Mouse (Mus musculus): ENCODE measurements around the gene Snx12. TPM values are rescaled to one million over a fixed set of nuclear protein-coding genes. Genes with fewer than 3 reads are reported as not detected.

The Snx12 gene
- polyA plus RNA-seq, 1 experiment from 2014 or later: 52.5 TPM

DNA sequence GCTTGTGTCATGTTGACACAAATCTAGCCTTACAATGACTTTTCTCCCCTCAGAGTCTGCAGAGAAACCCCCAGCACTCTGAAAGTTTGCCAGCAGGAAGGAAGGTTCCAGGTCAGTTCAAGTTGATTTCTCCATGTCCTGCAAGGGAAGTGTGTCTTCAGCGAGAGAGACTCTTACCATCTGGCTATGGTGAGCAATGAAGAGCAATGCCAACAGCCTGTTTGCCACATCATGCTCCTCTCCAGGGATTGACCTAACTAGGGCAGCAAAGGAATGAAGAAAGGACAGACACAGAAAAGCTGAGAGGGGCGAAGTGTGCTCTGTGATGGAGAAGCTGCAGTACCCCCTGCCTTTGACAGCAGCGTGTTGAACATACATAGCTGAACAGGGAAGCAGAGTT lies 59.8 kb downstream of the Snx12 start:
- Histone ChIP-seq H3K9ac (replicated peaks; ENCODE audit: low read depth, low read length) (no peak overlapping the region), H3K36me3 (ENCODE audit: control insufficient read depth, insufficient read depth) (no peaks in the 10 kb centered on the region), H3K4me3 (replicated peaks; ENCODE audit: low read length) (no peak overlapping the region), H3K27ac (ENCODE audit: low read length) (no peak overlapping the region), H3K4me2 (ENCODE audit: low read length) (no peak overlapping the region), H3K27me3 (replicated peaks; ENCODE audit: control insufficient read depth, insufficient read depth, low read length) (no peaks in the 10 kb centered on the region), H3K4me1 (replicated peaks; ENCODE audit: control insufficient read depth, insufficient read depth, low read length) (no peaks in the 10 kb centered on the region), H3K9me3 (ENCODE audit: control insufficient read depth, low read length) (no peaks in the 10 kb centered on the region)
- WGBS: 93% methylated on average over 3 of the region's 3 CpGs
- no peak for ATAC-seq

- Histone ChIP-seq H3K4me2 (ENCODE audit: low read length) (no peak overlapping the region), H3K9ac (replicated peaks; ENCODE audit: low read depth, low read length) (no peak overlapping the region), H3K4me1 (replicated peaks; ENCODE audit: control insufficient read depth, insufficient read depth, low read length) (no peaks in the 10 kb centered on the region), H3K36me3 (ENCODE audit: control insufficient read depth, insufficient read depth) (no peaks in the 10 kb centered on the region), H3K27me3 (replicated peaks; ENCODE audit: control insufficient read depth, insufficient read depth, low read length) (no peaks in the 10 kb centered on the region), H3K27ac (ENCODE audit: low read length) (no peak overlapping the region), H3K4me3 (replicated peaks; ENCODE audit: low read length) (no peak overlapping the region), H3K9me3 (ENCODE audit: control insufficient read depth, low read length) (no peaks in the 10 kb centered on the region)
- 93% methylated on average over 2 of the region's 2 CpGs for WGBS
- no peak for ATAC-seq
Observed at GRCm38 (mm10) chrX:101157488-101157887, 64.9 kb downstream of the Snx12 start.

DNA sequence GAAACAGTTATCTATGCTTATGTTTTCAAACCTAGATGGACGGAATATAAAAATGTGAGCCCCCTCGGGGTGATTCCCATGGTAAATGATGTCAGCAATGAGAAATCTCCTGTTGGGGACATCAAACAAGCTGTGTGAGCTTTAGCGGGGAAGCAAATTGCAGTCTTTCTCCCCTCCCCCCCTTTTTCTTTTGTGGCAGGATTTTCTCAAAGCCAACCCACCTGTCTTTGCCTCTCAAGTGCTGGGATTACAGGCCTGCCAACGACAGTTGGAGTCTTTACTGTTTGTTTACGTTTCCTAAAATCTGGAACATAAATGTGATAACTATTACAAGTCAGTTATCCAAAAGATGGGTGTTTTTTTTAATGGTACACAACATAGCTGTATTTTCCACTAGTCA lies 66.0 kb downstream of the Snx12 start:
- no peaks in the 10 kb centered on the region for H3K4me1 ChIP-seq (replicated peaks; ENCODE audit: control insufficient read depth, insufficient read depth, low read length)
- ATAC-seq: no peak

GRCm38 (mm10) chrX:101147506-101147905 lies 74.9 kb downstream of the Snx12 start:
- Histone ChIP-seq H3K4me2 (ENCODE audit: low read length) (no peak overlapping the region), H3K4me3 (replicated peaks; ENCODE audit: low read length) (no peak overlapping the region), H3K36me3 (ENCODE audit: control insufficient read depth, insufficient read depth) (no peaks in the 10 kb centered on the region), H3K27ac (ENCODE audit: low read length) (no peak overlapping the region), H3K27me3 (replicated peaks; ENCODE audit: control insufficient read depth, insufficient read depth, low read length) (no peaks in the 10 kb centered on the region), H3K4me1 (replicated peaks; ENCODE audit: control insufficient read depth, insufficient read depth, low read length) (no peaks in the 10 kb centered on the region), H3K9me3 (ENCODE audit: control insufficient read depth, low read length) (no peaks in the 10 kb centered on the region), H3K9ac (replicated peaks; ENCODE audit: low read depth, low read length) (no peak overlapping the region)
- 66% methylated on average over 5 of the region's 5 CpGs for WGBS
- no peak for ATAC-seq

More for the DNA sequence above, 66.0 kb downstream of the Snx12 start:
- WGBS: 30% methylated on average over 5 of the region's 5 CpGs
- H3K9me3 ChIP-seq (ENCODE audit: control insufficient read depth, low read length): no peaks in the 10 kb centered on the region
- H3K36me3 ChIP-seq (ENCODE audit: control insufficient read depth, insufficient read depth): no peaks in the 10 kb centered on the region
- no peak overlapping the region for H3K4me2 ChIP-seq (ENCODE audit: low read length)
- no peak overlapping the region for H3K27ac ChIP-seq (ENCODE audit: low read length)
- no peak overlapping the region for H3K9ac ChIP-seq (replicated peaks; ENCODE audit: low read depth, low read length)
- no peak overlapping the region for H3K4me3 ChIP-seq (replicated peaks; ENCODE audit: low read length)
- H3K27me3 ChIP-seq (replicated peaks; ENCODE audit: control insufficient read depth, insufficient read depth, low read length): no peaks in the 10 kb centered on the region

- Histone ChIP-seq H3K9ac (replicated peaks; ENCODE audit: low read depth, low read length) (no peak overlapping the region), H3K4me2 (ENCODE audit: low read length) (peak overlapping the region; percentile 29), H3K4me3 (replicated peaks; ENCODE audit: low read length) (0 out of 2 replicates have a peak overlapping the region, but pooled peaks have one; percentile 4), H3K27ac (ENCODE audit: low read length) (peak overlapping the region; percentile 63), H3K9me3 (ENCODE audit: control insufficient read depth, low read length) (no peaks in the 10 kb centered on the region), H3K36me3 (ENCODE audit: control insufficient read depth, insufficient read depth) (no peaks in the 10 kb centered on the region), H3K4me1 (replicated peaks; ENCODE audit: control insufficient read depth, insufficient read depth, low read length) (no peaks in the 10 kb centered on the region), H3K27me3 (replicated peaks; ENCODE audit: control insufficient read depth, insufficient read depth, low read length) (no peaks in the 10 kb centered on the region)
- WGBS: 35% methylated on average over 12 of the region's 12 CpGs
- ATAC-seq: peak; percentile 71
Observed at GRCm38 (mm10) chrX:101131992-101132791, 90.2 kb downstream of the Snx12 start.

DNA sequence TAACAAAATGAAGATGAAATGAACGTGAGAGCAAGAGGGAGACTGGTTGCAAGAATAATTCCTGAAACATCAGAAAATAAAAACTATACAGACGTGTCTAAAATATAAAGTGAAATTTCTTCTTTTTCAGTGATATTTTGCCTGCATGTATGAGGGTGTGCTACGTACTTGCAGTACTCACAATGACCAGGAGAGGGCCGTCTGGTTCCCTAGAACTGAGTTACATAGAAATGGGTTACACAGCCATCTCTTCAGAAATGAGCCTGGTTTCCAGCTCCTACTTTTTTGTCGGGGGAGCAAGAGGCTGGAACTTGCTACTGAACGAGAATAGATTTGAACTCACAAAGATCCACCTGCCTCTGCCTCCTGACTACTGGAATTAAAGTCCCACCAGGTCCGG lies 91.4 kb downstream of the Snx12 start:
- peak; percentile 49; the same call in 1 of the 2 replicates for ATAC-seq
- Histone ChIP-seq H3K27me3 (replicated peaks; ENCODE audit: control insufficient read depth, insufficient read depth, low read length) (no peaks in the 10 kb centered on the region), H3K4me2 (ENCODE audit: low read length) (no peak overlapping the region), H3K4me1 (replicated peaks; ENCODE audit: control insufficient read depth, insufficient read depth, low read length) (no peaks in the 10 kb centered on the region), H3K9me3 (ENCODE audit: control insufficient read depth, low read length) (no peaks in the 10 kb centered on the region), H3K9ac (replicated peaks; ENCODE audit: low read depth, low read length) (no peak overlapping the region), H3K36me3 (ENCODE audit: control insufficient read depth, insufficient read depth) (no peaks in the 10 kb centered on the region), H3K4me3 (replicated peaks; ENCODE audit: low read length) (no peak overlapping the region), H3K27ac (ENCODE audit: low read length) (no peak overlapping the region)
- WGBS: 29% methylated on average over 7 of the region's 7 CpGs

DNA sequence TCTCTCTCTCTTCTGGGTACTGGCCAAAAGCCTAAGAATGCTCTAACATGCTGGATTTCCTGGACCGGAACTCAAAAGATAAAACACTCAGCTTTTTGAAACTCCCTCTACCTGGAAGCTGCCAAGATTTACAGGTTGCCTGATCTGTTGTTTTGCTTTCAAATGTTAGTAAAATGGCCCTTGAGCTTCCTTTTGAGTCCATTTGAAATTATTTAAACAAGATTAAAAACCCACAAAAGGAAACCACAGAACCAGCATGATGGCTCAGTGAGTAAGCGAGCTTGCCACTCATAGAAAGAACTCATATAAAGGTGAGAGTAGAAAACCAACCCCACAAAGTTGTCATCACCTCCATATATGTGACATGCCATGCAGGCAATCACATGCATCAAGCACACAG lies 93.8 kb downstream of the Snx12 start:
- Histone ChIP-seq H3K4me2 (ENCODE audit: low read length) (no peak overlapping the region), H3K27ac (ENCODE audit: low read length) (no peak overlapping the region), H3K36me3 (ENCODE audit: control insufficient read depth, insufficient read depth) (no peaks in the 10 kb centered on the region), H3K4me3 (replicated peaks; ENCODE audit: low read length) (no peak overlapping the region), H3K9ac (replicated peaks; ENCODE audit: low read depth, low read length) (no peak overlapping the region), H3K9me3 (ENCODE audit: control insufficient read depth, low read length) (no peaks in the 10 kb centered on the region), H3K27me3 (replicated peaks; ENCODE audit: control insufficient read depth, insufficient read depth, low read length) (no peaks in the 10 kb centered on the region), H3K4me1 (replicated peaks; ENCODE audit: control insufficient read depth, insufficient read depth, low read length) (no peaks in the 10 kb centered on the region)
- no peak for ATAC-seq
- 79% methylated on average over 2 of the region's 2 CpGs for WGBS

DNA sequence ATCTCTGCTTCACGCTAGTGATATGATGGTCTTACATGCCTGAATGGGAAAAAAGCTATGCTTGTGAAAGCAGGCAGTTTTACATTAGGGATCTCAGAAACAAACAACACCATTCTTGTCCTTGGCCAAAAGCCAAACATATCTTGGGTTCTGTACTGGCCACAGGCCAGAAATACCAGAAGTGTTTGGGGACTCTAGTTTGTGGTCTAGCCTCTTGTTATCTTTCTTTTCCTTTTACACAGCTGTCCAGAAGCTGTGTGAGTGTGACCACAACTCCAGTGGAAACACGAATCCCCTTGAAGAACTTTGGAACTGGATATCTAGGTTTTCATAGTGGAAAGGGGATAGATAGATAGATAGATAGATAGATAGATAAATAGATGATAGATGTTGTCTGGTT lies 95.4 kb downstream of the Snx12 start:
- Histone ChIP-seq H3K4me2 (ENCODE audit: low read length) (no peak overlapping the region), H3K36me3 (ENCODE audit: control insufficient read depth, insufficient read depth) (no peaks in the 10 kb centered on the region), H3K27ac (ENCODE audit: low read length) (no peak overlapping the region), H3K9me3 (ENCODE audit: control insufficient read depth, low read length) (no peaks in the 10 kb centered on the region), H3K9ac (replicated peaks; ENCODE audit: low read depth, low read length) (no peak overlapping the region), H3K4me1 (replicated peaks; ENCODE audit: control insufficient read depth, insufficient read depth, low read length) (no peaks in the 10 kb centered on the region), H3K27me3 (replicated peaks; ENCODE audit: control insufficient read depth, insufficient read depth, low read length) (no peaks in the 10 kb centered on the region), H3K4me3 (replicated peaks; ENCODE audit: low read length) (no peak overlapping the region)
- no peak for ATAC-seq
- 48% methylated on average over 2 of the region's 2 CpGs for WGBS

GRCm38 (mm10) chrX:101126474-101126955 lies 95.8 kb downstream of the Snx12 start:
- H3K4me1 ChIP-seq (replicated peaks; ENCODE audit: control insufficient read depth, insufficient read depth, low read length): no peaks in the 10 kb centered on the region
- no peaks in the 10 kb centered on the region for H3K9me3 ChIP-seq (ENCODE audit: control insufficient read depth, low read length)
- 67% methylated on average over 7 of the region's 7 CpGs for WGBS
- H3K27ac ChIP-seq (ENCODE audit: low read length): no peak overlapping the region
- H3K27me3 ChIP-seq (replicated peaks; ENCODE audit: control insufficient read depth, insufficient read depth, low read length): no peaks in the 10 kb centered on the region
- ATAC-seq: no peak
- H3K4me3 ChIP-seq (replicated peaks; ENCODE audit: low read length): no peak overlapping the region
- H3K4me2 ChIP-seq (ENCODE audit: low read length): no peak overlapping the region
- no peak overlapping the region for H3K9ac ChIP-seq (replicated peaks; ENCODE audit: low read depth, low read length)
- no peaks in the 10 kb centered on the region for H3K36me3 ChIP-seq (ENCODE audit: control insufficient read depth, insufficient read depth)
